Mouse (Mus musculus) small intestine, adult 2 months (tissue): ENCODE measurements at regions not wholly inside any gene's neighbourhood (a gene's known extent, or its start where the extent isn't known, plus 50 kb on each side); places are given as distances from the start of the nearest gene placed in this dataset.

Source experiments
- CTCF ChIP-seq: fragments of 200-500 bp; IDR thresholded peaks from 2 replicates; pipeline ENCODE4 v1.5.1; 2012; ENCODE audit warnings: low read depth, mild to moderate bottlenecking, control low read depth, inconsistent platforms, low read length, moderate library complexity, mixed read lengths; ENCODE audit not compliant: insufficient replicate concordance, insufficient read length; ENCODE audit errors: extremely low read depth
- POLR2A ChIP-seq: fragments of 200-500 bp; IDR thresholded peaks from 2 replicates; pipeline ENCODE4 v1.6.1; 2012; ENCODE audit warnings: low read depth, mild to moderate bottlenecking, control low read depth, inconsistent platforms, low read length, moderate library complexity

- no peak for TF ChIP-seq CTCF
- no peak for TF ChIP-seq POLR2A
Observed at GRCm38 (mm10) chr4:148376439-148376838, 68.1 kb downstream of the Ubiad1 start.
